Mouse (Mus musculus) thymus, postnatal 25 days (tissue): ENCODE data around the gene Cda.
"Not testable (repeated sequence)": the region's sequence is repeated elsewhere in the genome, so short reads cannot be mapped to it uniquely, and the experiment has no call there.

ENCODE experiments used
- DNase-seq: peaks from one replicate; pipeline ENCODE4 v3.0.0; 2022

Cda gene

DNA sequence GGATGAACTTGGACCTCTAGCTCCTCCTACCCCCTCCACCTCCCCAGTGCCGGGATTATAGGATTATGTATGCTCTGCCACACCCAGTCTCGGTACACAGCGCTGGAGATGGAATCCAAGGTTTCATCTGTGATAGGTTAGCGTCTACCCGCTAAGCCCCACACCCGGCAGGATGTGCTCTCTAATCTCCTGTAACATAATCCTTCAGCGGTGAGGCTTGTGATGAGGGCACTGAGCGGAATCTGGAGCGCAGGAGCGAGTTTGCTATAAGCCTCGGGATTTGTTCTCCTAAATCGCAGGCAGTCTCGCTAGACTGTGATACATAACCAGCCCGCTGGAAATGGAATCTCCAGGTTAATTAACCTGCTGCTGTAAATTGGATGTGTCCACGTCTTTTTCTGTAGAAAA is 37.5 kb downstream of the Cda start:
- DNase-seq, result no peak

DNA sequence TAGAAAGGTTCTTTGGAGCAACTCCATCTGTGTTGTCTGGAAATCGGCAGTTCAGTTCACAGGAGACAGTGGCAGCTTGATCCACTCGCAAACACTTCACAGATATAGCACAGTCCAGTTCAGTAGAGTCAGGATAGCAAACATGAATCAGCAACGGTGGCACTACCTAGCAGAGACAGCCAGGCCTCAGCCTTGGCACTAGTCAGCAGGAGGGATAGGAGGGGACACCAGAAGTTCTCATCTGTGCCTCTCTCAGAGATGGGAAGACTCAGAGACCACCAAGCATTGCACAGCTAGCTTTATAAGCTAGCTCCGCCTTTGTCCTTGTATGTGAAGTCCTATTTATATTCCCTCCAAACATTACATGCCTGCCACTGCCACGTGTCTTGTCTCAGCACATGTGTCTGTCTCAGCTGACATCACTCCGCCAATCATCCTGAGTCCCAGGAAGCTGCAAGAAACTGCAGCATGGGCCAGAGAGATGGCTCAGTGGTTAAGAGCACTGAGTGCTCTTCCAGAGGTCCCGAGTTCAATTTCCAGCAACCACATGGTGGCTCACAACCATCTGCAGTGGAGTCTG is 39.8 kb downstream of the Cda start:
- DNase-seq, result no peak

DNA sequence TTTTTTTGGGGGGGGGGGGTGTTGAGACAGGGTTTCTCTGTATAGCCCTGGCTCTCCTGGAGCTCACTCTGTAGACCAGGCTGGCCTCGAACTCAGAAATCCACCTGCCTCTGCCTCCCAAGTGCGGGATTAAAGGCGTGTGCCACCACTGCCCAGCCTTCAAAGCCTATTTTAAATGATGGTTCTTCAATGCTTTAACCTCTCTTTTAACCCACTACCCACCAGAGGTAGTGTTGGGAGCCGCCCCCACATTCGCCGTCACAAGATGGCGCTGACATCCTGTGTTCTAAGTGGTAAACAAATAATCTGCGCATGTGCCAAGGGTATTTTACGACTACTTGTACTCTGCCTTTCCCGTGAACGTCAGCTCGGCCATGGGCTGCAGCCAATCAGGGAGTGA is 40.6 kb downstream of the Cda start:
- not testable (repeated sequence) for DNase-seq

DNA sequence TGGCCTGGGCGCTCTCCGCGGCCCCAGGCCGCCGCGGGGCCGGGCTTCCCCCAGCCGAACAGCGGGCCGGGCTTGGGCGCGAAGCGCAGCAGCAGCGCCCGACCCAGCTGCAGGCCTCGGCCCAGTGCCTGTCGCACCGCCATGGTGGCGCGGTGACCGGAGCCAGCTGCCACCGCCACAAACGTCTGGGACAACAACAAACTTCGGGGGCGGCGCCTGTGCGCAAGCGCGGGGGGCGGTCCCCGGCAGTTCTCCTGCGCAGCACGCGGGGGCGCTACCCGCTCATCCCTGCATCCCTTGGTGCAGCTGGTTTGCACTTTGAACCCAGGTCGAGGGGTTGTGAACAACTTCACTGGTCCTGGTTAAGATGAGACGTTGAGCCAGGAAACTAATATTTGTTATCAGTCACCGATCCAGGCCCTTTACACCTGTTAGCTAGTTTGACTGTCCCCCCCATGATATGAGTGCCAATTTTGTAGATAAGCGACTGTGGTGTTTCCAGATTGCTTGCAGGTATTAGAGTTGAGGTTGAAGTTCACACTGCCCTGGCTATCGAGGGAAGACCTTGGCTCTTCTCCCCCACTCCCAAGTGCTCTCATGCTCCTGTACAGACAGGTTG is 41.6 kb downstream of the Cda start, which contains the start of gene Pink1:
Gene Pink1, minus strand, starts transcription at position 231 of the 619 bp plus-strand sequence.
- peak; percentile 94 for DNase-seq

DNA sequence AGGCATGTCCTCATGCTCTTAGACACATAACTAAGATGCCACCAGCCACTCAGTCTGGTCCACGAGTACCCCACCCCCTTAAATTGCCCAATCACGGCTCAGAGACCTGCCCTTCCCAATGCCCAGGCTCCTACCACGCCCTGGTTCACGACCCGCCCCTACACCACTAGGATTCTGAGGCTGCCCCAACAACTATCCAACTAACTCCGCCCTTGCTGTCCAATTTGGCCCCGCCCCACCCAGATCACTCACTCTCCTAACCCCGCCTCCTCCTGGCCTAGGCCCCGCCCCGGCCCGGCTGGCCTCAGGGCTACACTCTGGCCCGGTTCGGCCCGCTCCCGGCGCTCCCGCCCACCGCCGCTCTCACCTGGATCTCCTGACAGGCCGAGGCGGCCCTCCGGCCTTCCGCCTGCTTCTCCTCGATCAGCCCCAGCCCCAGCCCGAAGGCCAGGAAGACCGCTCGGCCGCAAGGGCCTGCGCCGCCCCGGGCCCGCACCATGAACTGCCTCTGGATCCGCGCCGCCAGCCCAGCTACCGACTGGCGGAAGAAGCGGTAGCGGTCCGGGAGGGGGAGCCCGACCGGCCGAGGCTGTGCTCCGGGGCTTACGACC is 42.2 kb downstream of the Cda start:
- peak; percentile 91 for DNase-seq

DNA sequence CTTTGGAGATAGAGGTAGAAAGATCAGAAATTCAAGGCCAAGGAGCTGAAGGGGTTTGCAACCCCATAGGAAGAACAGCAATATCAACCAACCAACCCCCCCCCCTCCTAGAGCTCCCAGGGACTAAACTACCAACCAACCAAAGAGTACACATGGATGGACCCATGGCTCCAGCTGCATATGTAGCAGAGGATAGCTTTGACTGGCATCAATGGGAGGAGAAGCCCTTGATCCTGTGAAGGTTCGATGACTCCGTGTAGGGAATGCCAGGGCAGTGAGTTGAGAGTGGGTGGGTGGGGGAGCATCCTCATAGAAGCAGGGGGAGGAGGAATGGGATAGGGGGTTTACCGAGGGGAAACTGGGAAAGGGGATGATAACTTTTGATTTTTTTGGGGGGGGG is 43.3 kb downstream of the Cda start:
- no peak for DNase-seq

DNA sequence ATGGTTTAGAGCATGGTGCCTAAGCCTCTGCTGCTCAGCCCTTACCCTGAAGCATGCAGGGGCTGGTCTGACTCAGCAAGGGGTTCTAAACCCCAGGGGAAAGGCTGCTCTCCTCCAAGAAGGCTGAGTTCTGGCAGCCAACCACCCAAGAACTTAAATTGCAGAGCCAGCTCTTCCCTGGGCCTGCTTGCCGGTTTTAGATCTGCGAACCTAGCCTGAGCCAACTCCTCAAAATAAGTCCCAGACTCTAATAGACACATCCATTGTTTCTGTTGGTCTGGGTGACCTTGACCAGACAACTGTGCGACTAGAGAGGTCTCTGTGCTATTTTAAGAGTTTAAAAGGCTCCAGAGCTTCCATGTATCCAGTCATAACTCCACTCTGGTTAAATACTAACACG is 44.0 kb downstream of the Cda start:
- no peak for DNase-seq

DNA sequence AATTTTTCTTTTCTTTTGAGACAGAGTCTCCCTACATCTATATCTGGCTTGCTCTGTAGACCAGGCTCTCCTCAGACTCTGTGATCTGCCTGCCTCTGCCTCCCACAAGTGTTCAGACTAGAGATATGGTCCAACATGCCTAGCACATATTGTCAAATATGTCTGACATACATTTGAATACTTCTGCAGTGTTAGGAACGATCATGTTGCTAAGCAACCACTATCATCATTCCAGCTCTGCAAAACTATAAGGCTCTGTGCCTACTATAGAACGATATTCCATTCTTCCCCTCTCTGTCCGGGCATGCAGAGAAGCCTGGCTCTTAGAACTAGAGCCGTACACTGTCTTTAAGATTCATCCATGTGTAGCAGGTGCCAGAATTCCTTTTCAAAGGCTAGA is 45.1 kb downstream of the Cda start:
- no peak for DNase-seq

DNA sequence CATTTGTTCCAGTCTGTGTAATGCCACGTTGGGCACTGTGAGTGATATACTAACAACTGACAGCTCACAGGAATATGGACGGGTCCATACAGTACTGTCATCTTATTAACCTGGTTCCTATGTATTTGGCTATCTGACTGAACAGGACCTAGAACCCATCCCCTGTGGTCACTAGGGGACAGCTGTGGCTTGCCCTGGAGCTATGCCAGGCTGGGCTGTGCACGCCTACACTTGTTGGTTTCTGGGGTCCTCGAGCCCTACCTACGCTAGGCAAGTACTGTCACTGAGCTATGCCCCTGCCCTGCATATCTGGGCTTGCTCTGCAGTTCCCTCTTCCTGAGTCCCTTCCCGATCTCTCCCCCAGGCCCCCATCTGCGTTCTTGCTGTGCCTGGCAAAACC is 46.3 kb downstream of the Cda start:
- DNase-seq, result no peak

DNA sequence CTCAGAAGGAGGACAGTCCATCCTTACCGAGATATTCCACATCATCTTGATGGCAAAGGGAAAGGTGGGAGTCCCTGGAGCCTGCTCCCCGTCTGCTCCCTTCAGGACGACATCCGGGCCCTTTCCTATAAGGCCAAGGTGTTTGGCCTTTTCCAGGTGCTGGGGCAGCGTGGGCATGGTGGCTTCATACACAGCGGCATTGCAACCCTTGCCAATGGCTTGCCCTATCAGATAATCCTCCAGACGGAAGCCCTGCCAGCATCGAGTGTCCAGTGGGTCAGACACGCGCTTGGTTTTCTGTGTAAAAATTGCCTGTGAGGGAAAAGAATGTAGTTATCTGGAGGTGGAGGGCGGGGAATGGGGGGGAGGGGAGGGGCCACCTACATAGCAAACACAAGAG is 47.1 kb downstream of the Cda start:
- DNase-seq, result no peak

DNA sequence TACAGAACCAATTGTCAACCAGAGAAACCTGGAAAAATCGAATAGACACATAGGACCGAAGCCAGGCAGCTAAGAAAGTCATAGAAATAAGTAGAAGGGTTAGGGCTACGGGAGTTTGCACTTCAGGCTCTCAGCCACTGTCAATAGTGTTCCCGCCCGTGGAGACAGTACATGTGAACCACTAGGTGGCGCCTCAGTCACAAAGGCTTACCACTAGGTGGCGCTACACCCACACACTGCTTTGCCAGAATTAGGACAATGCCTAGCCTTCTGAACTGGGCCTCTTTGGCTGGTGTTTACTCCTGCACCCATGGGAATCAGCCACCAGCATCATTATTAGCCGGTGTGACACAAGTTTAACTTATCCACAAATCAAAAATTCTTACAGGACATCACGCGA is 48.3 kb downstream of the Cda start:
- DNase-seq, result peak; percentile 79

DNA sequence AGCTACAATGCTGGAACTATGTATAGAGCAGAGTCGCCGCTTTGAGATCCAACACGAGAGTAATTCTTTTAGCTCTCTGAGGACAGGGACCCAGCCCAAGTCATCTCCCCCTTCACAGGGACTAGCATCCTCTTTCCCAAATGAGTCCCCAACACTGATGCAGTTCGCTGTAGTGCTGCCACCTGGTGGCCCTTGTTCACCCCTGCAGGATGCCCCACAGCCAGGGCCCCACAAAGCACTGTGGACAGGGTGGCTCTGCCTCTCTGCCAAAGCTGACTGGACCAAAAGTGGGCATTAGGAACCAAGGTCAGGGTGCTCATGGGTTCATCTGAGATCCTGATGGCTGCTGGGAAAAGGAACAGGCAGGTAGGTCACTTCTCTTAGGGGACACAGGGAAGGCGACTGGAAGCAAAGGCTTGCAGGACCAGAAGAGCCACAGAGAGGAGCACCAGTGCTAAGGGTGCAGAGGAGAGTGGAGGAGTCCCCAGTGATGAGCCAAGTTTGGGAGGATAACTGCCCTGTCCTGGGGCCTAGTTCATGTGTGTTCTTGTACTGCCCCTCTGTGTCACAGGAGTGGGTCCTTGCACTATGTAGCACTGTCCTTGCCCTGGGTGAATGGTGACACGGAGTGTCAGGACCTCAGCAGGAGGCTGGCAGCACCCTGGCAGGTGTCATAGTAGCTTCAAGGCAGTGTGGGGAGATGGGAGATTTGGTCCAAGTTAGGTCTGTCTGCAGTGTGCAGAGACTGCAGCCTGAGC is 49.1 kb downstream of the Cda start:
- DNase-seq, result peak; percentile 64

DNA sequence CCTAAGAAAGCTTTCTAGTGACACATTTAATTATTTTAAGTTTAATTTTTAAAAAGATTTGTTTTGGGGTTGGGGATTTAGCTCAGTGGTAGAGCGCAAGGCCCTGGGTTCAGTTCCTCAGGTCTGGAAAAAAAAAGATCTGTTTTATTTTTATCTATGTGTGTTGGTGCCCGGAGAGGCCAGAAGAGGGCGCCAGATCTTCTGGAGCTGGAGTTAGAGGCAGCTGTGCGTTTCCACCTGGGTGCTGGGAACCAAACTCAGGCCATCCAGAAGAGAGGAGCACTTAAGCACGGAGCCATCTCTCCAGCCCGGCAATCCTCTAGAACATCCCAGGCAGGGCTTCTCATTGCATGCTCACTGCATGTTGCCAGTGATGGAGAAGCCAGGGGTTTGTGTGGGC is 51.4 kb downstream of the Cda start:
- DNase-seq, result no peak

DNA sequence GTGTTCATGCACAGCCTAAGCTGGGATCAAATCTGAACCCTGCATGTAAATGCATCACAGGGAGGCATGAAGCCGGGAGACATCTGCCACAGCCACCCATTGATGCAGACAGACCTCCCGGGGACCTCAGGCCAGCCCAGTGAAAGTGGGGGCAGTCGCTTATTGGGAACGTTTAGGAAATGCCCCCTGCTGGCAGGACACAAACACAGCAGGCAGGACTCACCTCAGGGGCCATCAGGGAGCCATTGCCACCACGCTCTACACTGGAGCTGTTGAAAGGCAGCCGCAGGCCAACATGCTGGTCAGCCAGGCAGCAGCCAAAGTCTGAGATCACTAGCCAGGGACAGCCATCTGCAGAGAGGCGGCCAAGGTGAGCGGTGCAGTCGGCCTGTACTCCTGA is 52.0 kb downstream of the Cda start:
- peak; percentile 23 for DNase-seq

DNA sequence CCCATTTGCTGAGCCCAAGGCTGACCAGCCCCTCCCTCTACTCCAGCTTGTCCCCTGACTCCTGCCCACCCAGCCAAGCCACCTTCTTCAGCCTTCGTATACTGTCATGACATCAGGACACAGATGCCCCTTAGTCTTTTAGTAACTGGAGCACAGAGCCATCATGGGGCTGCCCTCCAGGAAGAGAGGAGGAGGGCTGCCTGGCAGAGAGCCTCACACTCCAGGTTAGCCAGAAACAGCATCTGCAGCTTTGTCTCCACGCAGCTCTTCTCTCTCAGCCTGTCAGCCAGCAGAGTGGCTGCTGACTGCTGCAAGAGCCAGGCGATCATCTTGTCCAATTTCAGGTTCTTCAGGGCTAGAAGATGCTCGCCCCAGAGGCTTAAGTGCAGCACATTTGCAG is 54.0 kb downstream of the Cda start:
- DNase-seq, result no peak

DNA sequence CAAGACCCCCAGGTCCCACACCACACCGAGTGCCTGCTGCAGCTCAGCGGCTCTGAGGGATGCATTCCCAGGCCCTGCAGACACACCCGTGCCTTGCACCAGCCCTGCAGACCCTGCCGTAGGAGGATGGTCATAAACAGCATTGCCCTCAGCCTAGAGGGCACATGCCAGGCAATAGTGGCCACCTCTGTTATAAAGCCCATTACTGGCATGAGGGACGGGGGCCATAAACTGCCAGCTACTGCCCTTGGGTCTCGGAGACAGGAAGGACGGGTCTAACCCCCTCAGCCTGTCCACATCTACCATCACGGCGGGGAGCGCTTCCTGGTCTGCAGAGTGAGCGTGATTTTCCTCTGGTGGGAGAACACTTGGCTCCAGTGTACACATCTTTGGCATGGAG is 54.8 kb downstream of the Cda start:
- DNase-seq, result no peak

DNA sequence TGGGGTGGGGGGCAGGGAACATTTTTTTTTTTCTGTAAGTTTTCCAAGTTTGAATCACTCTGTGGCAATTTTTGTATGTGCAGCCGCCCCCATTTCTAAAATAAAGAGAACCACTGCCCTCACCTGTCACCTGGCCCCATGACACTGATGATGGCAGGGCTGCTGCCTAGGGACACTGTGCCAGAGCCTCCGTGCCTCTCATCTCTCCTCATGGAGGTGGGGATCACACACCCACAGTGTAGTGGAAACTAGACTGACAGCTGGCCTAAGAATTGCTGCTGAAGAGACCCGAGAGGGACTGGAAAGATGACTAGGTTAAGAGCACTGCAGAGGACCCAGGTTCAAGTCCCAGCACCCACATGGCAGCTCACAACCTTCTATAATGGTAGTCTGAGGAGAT is 55.7 kb downstream of the Cda start:
- no peak for DNase-seq

DNA sequence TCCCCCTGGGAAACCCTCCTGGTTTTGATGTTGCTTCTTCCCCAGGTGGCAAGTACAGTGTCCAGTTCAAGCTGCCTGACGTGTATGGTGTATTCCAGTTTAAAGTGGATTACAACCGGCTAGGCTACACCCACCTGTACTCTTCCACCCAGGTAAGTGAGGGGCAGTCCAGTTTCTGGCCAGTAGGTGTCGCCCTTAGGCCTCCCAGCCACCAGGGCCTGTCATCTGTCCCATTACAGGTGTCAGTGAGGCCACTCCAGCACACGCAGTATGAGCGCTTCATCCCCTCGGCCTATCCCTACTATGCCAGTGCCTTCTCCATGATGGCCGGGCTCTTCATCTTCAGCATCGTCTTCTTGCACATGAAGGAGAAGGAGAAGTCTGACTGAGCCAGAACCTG is 56.2 kb downstream of the Cda start:
- DNase-seq, result peak; percentile 53

DNA sequence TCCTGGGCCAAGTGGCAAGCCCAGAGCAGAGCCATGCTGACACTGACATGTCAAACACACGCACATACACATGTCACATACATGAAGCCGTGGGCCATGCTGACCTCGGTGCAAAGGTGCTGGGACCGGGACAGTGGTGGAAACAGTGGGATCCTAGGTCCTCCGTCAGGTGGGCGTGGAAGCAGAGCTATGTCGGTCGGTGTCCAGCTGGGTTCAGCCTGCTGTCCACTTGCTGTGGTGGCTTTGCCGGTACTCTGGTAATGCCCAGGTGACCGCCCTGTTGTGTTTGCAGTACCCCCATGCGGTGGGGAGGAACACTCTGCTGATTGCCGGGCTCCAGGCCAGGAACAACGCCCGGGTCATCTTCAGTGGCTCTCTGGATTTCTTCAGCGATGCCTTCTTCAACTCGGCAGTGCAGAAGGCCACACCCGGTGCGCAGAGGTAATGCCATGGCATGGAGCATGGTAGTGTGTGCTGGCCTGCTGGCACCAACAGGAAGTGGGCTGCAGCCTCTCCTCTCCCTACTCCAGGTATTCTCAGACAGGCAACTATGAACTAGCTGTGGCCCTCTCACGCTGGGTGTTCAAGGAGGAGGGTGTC is 57.4 kb downstream of the Cda start:
- DNase-seq, result no peak

DNA sequence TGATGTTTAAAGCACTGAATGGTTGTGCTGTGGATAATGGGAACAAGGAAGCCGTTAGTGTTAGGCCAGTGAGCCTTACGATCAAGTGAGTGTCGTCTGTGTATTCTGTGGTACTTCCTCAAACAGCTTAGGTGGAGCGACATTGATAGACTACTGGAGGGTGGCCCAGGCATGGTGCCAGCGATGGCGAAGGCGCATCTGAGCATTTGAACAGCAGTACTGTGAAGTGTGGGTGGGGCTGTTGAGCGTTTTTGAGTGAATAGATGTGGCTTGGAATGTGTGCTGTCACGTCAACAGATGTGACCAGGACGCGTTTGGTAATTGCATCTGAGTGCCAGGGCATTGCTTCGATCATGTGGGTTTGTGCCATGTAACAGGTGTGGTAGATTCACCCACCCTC is 60.1 kb downstream of the Cda start:
- no peak for DNase-seq

DNA sequence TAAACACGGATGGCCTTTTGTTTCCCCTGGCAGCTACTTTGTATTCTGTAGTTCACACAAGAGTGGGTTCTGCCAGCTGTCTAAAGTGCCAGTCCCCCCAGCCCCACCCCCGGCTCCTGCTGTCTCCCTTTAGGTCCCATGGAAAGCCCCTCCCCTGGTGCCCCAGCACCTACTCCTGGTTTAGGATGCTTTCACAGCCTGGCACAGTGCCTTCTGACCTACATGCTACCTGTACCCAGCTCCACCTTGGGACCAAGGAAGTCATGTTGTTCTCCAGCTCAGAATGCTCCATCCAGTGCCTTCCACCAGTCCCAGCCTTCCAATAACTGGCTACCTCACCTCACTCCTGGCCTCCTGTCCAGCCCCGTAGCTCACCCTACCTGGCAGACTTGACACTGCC is 60.8 kb downstream of the Cda start:
- no peak for DNase-seq

DNA sequence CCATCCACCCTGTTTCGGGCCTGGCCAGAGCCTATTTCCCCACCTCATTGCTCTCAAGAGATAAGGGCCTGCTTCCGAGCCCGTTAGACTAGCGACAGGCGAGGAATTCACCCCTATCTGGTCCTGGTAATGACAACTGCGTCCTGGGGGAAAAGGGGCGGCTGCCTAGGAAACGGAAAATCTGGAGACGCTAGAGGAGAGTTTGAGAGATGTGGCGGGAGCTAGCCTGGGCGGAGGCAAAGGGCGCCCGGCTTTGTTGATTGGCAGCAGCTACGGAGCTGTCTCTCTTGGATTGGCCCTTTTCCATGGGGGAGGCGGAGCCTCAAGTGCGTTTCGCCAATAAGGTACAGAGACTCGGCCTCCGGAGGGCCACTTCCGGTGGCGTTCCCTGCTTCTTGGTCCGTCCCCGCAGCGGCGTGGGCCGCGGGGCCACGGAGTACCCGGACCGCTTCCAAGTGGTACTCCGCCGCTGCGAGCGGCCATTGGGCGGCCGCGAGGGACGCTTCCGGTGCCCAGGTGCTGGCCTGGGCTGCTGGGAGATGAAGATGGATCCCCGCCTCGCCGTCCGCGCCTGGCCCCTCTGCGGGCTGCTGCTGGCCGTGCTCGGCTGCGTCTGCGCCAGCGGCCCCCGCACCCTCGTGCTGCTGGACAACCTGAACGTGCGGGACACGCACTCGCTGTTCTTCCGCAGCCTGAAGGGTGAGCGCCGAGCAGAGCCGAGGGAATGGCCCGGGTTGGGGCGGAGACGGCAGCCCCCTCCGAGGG is 63.3 kb downstream of the Cda start, which contains the start of gene Ddost:
Gene Ddost, plus strand, starts transcription at position 391 of the 765 bp plus-strand sequence.
- peak; percentile 94 for DNase-seq

DNA sequence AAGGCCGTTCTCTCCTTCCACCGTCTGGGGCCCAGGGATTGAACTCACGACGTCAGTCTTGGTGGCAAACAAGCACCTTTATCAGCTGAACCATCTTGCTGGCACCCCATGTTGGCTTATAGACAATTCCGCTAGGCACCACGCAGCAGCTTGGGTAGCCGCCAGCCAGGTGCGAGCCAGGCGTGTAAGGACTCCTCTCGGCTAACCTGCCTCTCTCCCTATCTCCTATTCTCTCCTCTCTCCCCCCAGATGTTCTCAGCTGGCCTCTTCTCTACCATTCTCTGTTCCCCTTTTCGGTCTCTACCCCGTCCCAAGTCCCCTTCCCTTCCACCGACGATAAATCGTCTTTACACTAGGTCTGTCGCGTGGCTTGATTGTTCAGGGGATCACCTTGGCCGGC is 64.0 kb downstream of the Cda start:
- DNase-seq, result no peak
